Mouse (Mus musculus) ES-Bruce4 (cell line): ENCODE data around the gene Gm10772.
"Not testable (repeated sequence)": the region's sequence is repeated elsewhere in the genome, so short reads cannot be mapped to it uniquely, and the experiment has no call there.

Experiments
- CTCF ChIP-seq: IDR thresholded peaks from one replicate; pipeline ENCODE4 v1.8.1; 2011; ENCODE audit warnings: low read depth, low read length
- EP300 ChIP-seq: IDR thresholded peaks from 2 replicates; pipeline ENCODE4 v1.6.1; 2011; ENCODE audit warnings: low read depth, low read length; ENCODE audit not compliant: insufficient read depth
- POLR2A ChIP-seq: IDR thresholded peaks from one replicate; pipeline ENCODE4 v1.8.1; 2011; ENCODE audit warnings: low read length; ENCODE audit not compliant: insufficient read depth

DNA sequence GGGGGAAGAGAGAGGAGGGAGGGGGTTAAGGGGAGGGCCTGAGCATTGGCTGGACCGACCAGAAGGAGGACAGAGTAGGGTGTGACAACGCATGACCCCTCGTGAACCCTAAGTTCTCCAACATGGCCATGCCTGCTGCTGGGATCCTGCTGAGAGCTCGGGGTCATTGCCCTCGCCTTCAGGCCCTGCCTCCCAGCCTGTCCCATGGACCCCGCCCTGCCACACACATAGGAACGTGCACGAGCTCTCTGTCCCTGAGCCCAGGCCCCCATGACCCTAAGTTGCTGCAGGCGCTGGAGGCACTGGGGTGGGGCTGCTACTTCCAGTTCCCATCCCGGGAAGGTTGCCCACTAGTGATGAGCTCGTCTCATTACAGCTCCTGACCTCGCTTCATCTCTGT lies 48.2 kb downstream of the Gm10772 start:
- TF ChIP-seq CTCF, POLR2A: not testable (repeated sequence)
- TF ChIP-seq EP300 = peak; percentile 48; the same call in 1 of the 2 replicates
